Mouse (Mus musculus) stomach, postnatal 0 days (tissue): Measurements from ENCODE around the gene Tmed5.

Experiments used
- CTCF ChIP-seq: IDR thresholded peaks from 2 replicates; pipeline ENCODE4 v1.5.1; 2016; ENCODE audit warnings: antibody characterized with exemption, low read depth, mild to moderate bottlenecking, moderate library complexity
- EP300 ChIP-seq: optimal IDR thresholded peaks from 2 replicates; pipeline ENCODE3; 2016; ENCODE audit warnings: antibody characterized with exemption

DNA sequence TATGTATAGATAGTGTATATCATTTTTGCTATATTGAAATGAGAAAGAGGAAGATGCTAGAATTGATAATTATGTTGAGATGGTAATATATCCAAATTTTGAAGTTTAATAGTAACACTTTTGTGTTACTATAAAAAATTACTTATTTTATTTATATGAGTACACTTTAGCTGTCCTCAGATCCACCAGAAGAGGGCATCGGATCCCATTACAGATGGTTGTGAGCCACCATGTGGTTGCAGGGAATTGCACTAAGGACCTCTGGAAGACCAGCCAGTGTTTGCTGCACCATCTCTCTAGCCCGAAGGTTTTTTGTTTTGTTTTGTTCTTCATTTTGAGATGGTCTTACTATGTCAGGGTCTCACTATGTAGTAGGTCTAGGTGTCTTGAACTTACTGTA, 47.0 kb downstream of the Tmed5 start:
- TF ChIP-seq CTCF (peak; percentile 46), EP300 (no peak)
